Mouse (Mus musculus) embryonic facial prominence, embryonic 14.5 days (tissue): ENCODE data around the gene Gpr35. TPM values are rescaled to one million over a fixed set of nuclear protein-coding genes. Genes with fewer than 3 reads are reported as not detected.

Experiments used
- ATAC-seq: fragments of 200-750 bp; cut with Nextera tagmentation; 2 replicates; pipeline ENCODE4 v1.8.0; 2017; ENCODE audit warnings: low read depth, moderate number of reproducible peaks, moderate TSS enrichment
- DNase-seq: peaks from one replicate; pipeline ENCODE4 v3.0.0-alpha.2; 2015; ENCODE audit warnings: low spot score
- H3K27ac ChIP-seq: fragments of 300-500 bp; sonication (generic); replicated peaks from 2 replicates; pipeline ENCODE4 v1.5.1; 2014; ENCODE audit warnings: low read depth, mild to moderate bottlenecking, low read length, moderate library complexity
- H3K27me3 ChIP-seq: fragments of 300-500 bp; sonication (generic); replicated peaks from 2 replicates; pipeline ENCODE4 v1.6.1; 2014; ENCODE audit warnings: low read length; ENCODE audit not compliant: control insufficient read depth, insufficient read depth
- H3K36me3 ChIP-seq: fragments of 300-500 bp; sonication (generic); 2 replicates; pipeline ENCODE4 v1.6.1; 2014; ENCODE audit warnings: low read length, mixed read lengths; ENCODE audit not compliant: control insufficient read depth, insufficient read depth
- H3K4me1 ChIP-seq: fragments of 300-500 bp; sonication (generic); 2 replicates; pipeline ENCODE4 v1.6.1; 2014; ENCODE audit warnings: antibody characterized with exemption, low read length; ENCODE audit not compliant: control insufficient read depth, insufficient read depth
- H3K4me2 ChIP-seq: fragments of 300-500 bp; sonication (generic); 2 replicates; pipeline ENCODE4 v1.6.1; 2014; ENCODE audit warnings: low read depth, mild to moderate bottlenecking, low read length, moderate library complexity, mixed read lengths
- H3K4me3 ChIP-seq: fragments of 300-500 bp; sonication (generic); 2 replicates; pipeline ENCODE4 v1.5.1; 2014; ENCODE audit warnings: low read depth, mild to moderate bottlenecking, low read length
- H3K9ac ChIP-seq: fragments of 300-500 bp; sonication (generic); 2 replicates; pipeline ENCODE4 v1.6.1; 2014; ENCODE audit warnings: low read depth, mild to moderate bottlenecking, low read length, moderate library complexity, mixed read lengths
- H3K9me3 ChIP-seq: fragments of 300-500 bp; sonication (generic); 2 replicates; pipeline ENCODE4 v1.6.1; 2016; ENCODE audit warnings: low read length; ENCODE audit not compliant: control insufficient read depth
- WGBS: fragments of 180-500 bp; shearing (Covaris S2); extraction: QIAGEN DNeasy Blood & Tissue Kit; methylation state at CpG from one replicate; pipeline ENCODE4 v1.1.7; 2014; 5-methylcytosine and 5-hydroxymethylcytosine counted together
- polyA plus RNA-seq: library from polyadenylated mRNA; unstranded; fragments of >200 nt; fragmentation: Nextera tagmentation; extraction: Ambion mirVana; gene quantifications from 2 replicates; pipeline ENCODE4 v1.2.1, GENCODE M21; 2014

The Gpr35 gene
- polyA plus RNA-seq, 1 experiment from 2014 or later: 1.5 TPM

- H3K36me3 ChIP-seq: no peaks in the 10 kb centered on the region
- H3K27ac ChIP-seq: no peak overlapping the region
- H3K4me1 ChIP-seq: no peaks in the 10 kb centered on the region
- no peaks in the 10 kb centered on the region for H3K27me3 ChIP-seq
- ATAC-seq (no peak), DNase-seq (no peak)
- 90% methylated on average over 3 of the region's 3 CpGs for WGBS
- no peak overlapping the region for H3K4me3 ChIP-seq
- no peak overlapping the region for H3K9ac ChIP-seq
- H3K9me3 ChIP-seq: no peaks in the 10 kb centered on the region
- no peak overlapping the region for H3K4me2 ChIP-seq
These were observed 80.5 kb downstream of the Gpr35 start for GRCm38 (mm10) chr1:93031199-93031598.

GRCm38 (mm10) chr1:93033989-93034388 lies 83.3 kb downstream of the Gpr35 start:
- no peaks in the 10 kb centered on the region for H3K4me1 ChIP-seq
- no peaks in the 10 kb centered on the region for H3K27me3 ChIP-seq
- no peak for DNase-seq
- H3K4me2 ChIP-seq: no peak overlapping the region
- 60% methylated on average over 8 of the region's 8 CpGs for WGBS
- no peak overlapping the region for H3K9ac ChIP-seq
- peaks cover 9% of the 10 kb centered on the region; the same call in 1 of the 2 replicates for H3K36me3 ChIP-seq
- H3K9me3 ChIP-seq: no peaks in the 10 kb centered on the region
- no peak overlapping the region for H3K4me3 ChIP-seq
- no peak overlapping the region for H3K27ac ChIP-seq
- no peak for ATAC-seq

GRCm38 (mm10) chr1:93035981-93036380 lies 85.3 kb downstream of the Gpr35 start:
- H3K36me3 ChIP-seq: peaks cover 13% of the 10 kb centered on the region; the same call in 1 of the 2 replicates
- WGBS: 72% methylated on average over 4 of the region's 4 CpGs
- no peaks in the 10 kb centered on the region for H3K4me1 ChIP-seq
- no peaks in the 10 kb centered on the region for H3K9me3 ChIP-seq
- no peak for ATAC-seq
- H3K4me2 ChIP-seq: no peak overlapping the region
- DNase-seq: no peak
- no peaks in the 10 kb centered on the region for H3K27me3 ChIP-seq
- no peak overlapping the region for H3K9ac ChIP-seq
- no peak overlapping the region for H3K4me3 ChIP-seq
- H3K27ac ChIP-seq: no peak overlapping the region

Other genes with a start within 250 kb of the Gpr35 start
- gene Gpc1, start 119.2 kb upstream of the Gpr35 start, polyA plus RNA-seq: 93.3 and 104 TPM in 2 replicates
- 0.68 and 0.73 TPM in 2 replicates for gene Ankmy1, start 48.0 kb upstream of the Gpr35 start, polyA plus RNA-seq
- gene Dusp28, start 43.9 kb upstream of the Gpr35 start, polyA plus RNA-seq: 7.0 and 7.2 TPM in 2 replicates
- gene Rnpepl1, start 40.1 kb upstream of the Gpr35 start, polyA plus RNA-seq: 32.9 and 33.9 TPM in 2 replicates
- 24.4 and 28.2 TPM in 2 replicates for gene Capn10, start 16.5 kb upstream of the Gpr35 start, polyA plus RNA-seq
- gene Aqp12, start 55.5 kb downstream of the Gpr35 start, polyA plus RNA-seq: not detected in 2 replicates
- 30.7 and 32.4 TPM in 2 replicates for gene Kif1a, start 151.1 kb downstream of the Gpr35 start, polyA plus RNA-seq
- not detected in 2 replicates for gene Agxt, start 184.4 kb downstream of the Gpr35 start, polyA plus RNA-seq
- 4.2 and 6.2 TPM in 2 replicates for gene 2310007B03Rik, start 210.1 kb downstream of the Gpr35 start, polyA plus RNA-seq
- 0.56 and 3.0 TPM in 2 replicates for gene Crocc2, start 217.9 kb downstream of the Gpr35 start, polyA plus RNA-seq